In the genomic region with DNA sequence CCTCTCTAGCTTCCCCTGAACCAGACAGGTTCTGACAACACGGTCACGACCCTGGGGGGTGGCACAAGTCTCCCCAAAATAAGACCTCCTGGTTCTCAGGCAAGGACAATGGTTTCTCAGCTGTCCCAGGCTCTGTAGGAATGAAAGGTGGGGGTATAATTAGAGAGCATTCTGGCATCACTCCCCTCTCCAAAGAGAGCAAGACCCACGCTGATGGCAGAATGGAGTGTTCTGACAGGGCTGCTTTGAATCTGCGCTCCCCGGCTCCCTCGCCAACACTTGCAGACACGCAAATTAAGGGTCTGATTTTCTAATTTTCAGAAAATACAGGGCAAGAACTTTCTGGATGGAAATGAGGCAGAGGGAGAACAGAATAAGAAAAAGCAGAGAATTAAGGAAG, we compare ENCODE assay signal across 9 mouse cellular contexts.
"Had no signal": no experiment of that assay in that cellular context is flagged by ENCODE, and none has a peak within 500 bp of the region (broad histone marks: within the 10 kb centered on the region; RNA-seq: fewer than 3 reads in every experiment).

No protein-coding gene starts in this region.

- H3K27ac ChIP-seq: kidney, postnatal 0 days; limb, embryonic 13.5 days; liver, embryonic 14.5 days; stomach, postnatal 0 days had no signal

- H3K4me1 ChIP-seq: limb, embryonic 13.5 days had no signal

- H3K27me3 ChIP-seq: limb, embryonic 13.5 days had no signal

- H3K36me3 ChIP-seq: limb, embryonic 13.5 days had no signal

- H3K9ac ChIP-seq: limb, embryonic 13.5 days; liver, embryonic 14.5 days had no signal

- H3K4me3 ChIP-seq: limb, embryonic 13.5 days had no signal

- DNase-seq: kidney, adult 9 months; kidney, postnatal 36 days; left cerebral cortex, postnatal 4 days; lung, adult 18-20 months; midbrain, embryonic 14.5 days had no signal

- H3K9me3 ChIP-seq: limb, embryonic 13.5 days had no signal

- H3K4me2 ChIP-seq: limb, embryonic 13.5 days had no signal
